Mouse (Mus musculus) forebrain, embryonic 13.5 days (tissue): ENCODE measurements at regions not wholly inside any gene's neighbourhood (a gene's known extent, or its start where the extent isn't known, plus 50 kb on each side); places are given as distances from the start of the nearest gene placed in this dataset.
"Not testable (repeated sequence)": the region's sequence is repeated elsewhere in the genome, so short reads cannot be mapped to it uniquely, and the experiment has no call there.

Experiments used
- ATAC-seq: fragments of 200-750 bp; cut with Nextera tagmentation; 2 replicates; pipeline ENCODE4 v1.8.0; 2017
- H3K27ac ChIP-seq: fragments of 300-500 bp; sonication (generic); 2 replicates; pipeline ENCODE4 v1.5.1; 2015; ENCODE audit warnings: inconsistent platforms, mild to moderate bottlenecking, moderate library complexity
- H3K27me3 ChIP-seq: fragments of 300-500 bp; sonication (generic); 2 replicates; pipeline ENCODE4 v1.6.1; 2015; ENCODE audit warnings: mild to moderate bottlenecking, inconsistent platforms
- H3K36me3 ChIP-seq: fragments of 300-500 bp; sonication (generic); 2 replicates; pipeline ENCODE4 v1.6.1; 2015; ENCODE audit warnings: mild to moderate bottlenecking, inconsistent platforms; ENCODE audit not compliant: poor library complexity, severe bottlenecking
- H3K4me1 ChIP-seq: fragments of 300-500 bp; sonication (generic); 2 replicates; pipeline ENCODE4 v1.6.1; 2015; ENCODE audit warnings: inconsistent platforms
- H3K4me2 ChIP-seq: fragments of 300-500 bp; sonication (generic); 2 replicates; pipeline ENCODE4 v1.6.1; 2015; ENCODE audit warnings: inconsistent platforms, mild to moderate bottlenecking, moderate library complexity
- H3K4me3 ChIP-seq: fragments of 300-500 bp; sonication (generic); 2 replicates; pipeline ENCODE4 v1.5.1; 2015; ENCODE audit warnings: mild to moderate bottlenecking, inconsistent platforms
- H3K9ac ChIP-seq: fragments of 300-500 bp; sonication (generic); 2 replicates; pipeline ENCODE4 v1.6.1; 2015; ENCODE audit warnings: mild to moderate bottlenecking, inconsistent platforms
- H3K9me3 ChIP-seq: fragments of 300-500 bp; sonication (generic); replicated peaks from 2 replicates; pipeline ENCODE4 v1.6.1; 2016; ENCODE audit warnings: inconsistent platforms
- WGBS: fragments of 180-500 bp; shearing (Covaris S2); methylation state at CpG from one replicate; pipeline ENCODE4 v1.1.7; 2015; 5-methylcytosine and 5-hydroxymethylcytosine counted together

DNA sequence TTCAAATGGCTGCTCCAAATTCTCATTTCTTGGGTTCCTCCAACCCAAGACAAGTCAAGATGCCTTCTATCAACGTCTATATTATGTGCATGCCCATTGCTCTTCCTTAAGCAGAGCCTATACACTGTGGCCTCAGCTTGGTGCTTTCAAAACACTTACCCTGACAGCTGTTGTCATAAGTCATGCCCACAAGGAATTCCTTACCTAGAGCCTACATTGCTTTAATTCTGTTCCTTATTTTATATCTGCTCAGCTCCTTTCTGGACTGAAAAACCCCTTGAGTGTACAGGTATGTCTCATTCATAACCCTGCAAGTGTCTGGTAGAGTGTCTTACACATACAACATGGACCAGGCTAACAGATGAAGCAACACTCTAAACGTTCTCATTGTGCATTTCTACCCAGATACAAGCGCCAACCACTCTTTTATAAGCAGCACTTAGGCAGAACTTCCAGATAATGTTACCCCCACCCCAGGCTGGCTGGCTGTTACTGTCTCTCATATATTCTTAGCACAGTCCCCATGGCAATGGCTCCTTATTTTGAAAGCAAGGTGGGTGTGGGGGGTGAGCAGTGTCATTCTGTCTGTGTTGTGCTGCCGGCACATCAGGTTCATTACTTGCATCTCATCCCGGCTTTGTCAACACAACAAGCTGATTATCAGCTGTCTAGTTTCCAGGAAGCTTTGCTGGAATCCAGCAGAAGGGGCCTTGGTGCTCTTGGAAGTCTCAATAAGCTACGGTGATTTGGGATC is 176.6 kb downstream of the Ifng start:
- Histone ChIP-seq H3K9ac (no peak overlapping the region), H3K4me3 (no peak overlapping the region), H3K4me2 (no peak overlapping the region), H3K4me1 (no peaks in the 10 kb centered on the region), H3K9me3 (no peaks in the 10 kb centered on the region), H3K36me3 (no peaks in the 10 kb centered on the region), H3K27ac (no peak overlapping the region), H3K27me3 (no peaks in the 10 kb centered on the region)
- no peak for ATAC-seq
- WGBS: 86% methylated on average over 6 of the region's 6 CpGs

DNA sequence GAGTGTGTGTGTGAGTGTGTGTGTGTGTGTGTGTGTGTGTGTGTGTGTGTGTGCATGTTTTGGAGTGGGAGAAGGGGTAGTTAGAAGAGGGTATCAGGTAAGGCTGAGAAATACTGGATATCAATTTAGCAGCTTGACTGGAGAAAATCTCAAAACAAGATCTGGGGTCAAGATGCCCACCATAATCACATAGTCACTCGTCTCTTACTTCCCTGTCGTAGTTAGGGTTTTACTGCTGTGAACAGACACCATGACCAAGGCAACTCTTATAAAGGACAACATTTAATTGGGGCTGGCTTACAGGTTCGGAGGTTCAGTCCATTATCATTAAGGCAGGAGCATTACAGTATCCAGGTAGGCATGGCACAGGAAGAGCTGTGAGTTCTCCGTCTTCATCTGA is 177.4 kb downstream of the Ifng start:
- not testable (repeated sequence) for H3K27ac ChIP-seq, H3K9me3 ChIP-seq, H3K9ac ChIP-seq, H3K4me2 ChIP-seq, H3K4me3 ChIP-seq, H3K27me3 ChIP-seq, ATAC-seq, H3K36me3 ChIP-seq, H3K4me1 ChIP-seq
- 96% methylated on average over 4 of the region's 4 CpGs for WGBS

DNA sequence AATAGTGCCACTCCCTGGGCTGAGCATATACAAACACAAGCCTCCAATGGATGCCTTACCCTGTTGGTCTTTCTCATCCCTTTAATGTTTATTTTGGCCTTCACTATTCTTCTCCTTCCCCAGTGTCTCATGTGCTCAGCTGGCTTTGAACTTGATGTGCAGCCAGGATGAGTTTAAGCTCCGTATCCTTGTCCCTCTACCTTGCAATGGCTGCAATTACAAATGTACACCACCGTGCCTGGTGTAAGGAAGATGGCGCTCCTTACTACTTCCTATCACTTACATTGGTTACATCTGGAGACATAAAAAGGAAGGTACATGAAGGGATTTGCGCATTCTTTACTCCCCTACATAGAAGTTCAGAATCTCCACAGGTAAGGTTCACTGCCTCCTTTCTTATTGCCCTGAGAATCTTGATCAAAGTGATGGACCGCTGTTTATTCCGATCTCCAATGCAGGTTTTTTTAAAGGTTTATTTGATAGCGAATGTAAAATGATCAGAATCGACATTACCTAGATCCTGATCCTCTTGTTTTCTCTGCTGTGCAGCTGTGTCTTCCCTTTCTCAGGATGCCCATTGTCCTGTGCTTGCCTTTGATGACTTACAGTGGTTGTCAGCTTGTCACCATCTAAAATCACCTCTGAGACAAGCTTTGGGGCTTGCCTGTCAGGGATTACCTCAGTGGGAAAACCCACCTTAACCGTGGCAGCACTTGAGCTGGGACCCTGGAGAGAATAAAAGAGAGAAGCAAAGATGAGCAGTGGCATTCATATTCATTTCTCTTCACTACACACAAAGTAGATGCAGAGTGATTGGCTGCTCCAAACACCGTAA is 178.1 kb downstream of the Ifng start:
- Histone ChIP-seq H3K4me3 (no peak overlapping the region), H3K4me2 (no peak overlapping the region), H3K36me3 (no peaks in the 10 kb centered on the region), H3K27ac (no peak overlapping the region), H3K9me3 (no peaks in the 10 kb centered on the region), H3K4me1 (no peaks in the 10 kb centered on the region), H3K27me3 (no peaks in the 10 kb centered on the region), H3K9ac (no peak overlapping the region)
- ATAC-seq: no peak
- 91% methylated on average over 10 of the region's 10 CpGs for WGBS

DNA sequence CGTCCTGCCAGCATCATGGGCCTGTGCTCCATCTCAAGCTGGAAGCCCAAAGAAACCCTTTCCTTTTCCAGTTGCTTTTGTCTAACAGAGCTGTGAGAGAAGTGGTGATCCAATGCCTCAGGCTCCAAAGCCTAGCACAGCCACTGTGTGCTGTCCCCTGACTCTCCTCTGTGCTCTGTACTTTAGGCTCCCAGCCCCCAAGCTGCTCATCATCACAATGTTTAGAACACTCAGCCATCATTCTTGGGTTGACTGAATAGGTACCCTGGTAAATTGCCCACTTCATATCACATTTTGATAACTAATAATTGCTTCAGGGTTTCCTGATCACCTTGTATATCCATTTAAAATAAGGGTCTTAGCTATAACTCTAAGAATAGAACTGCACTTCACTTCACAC is 178.8 kb downstream of the Ifng start:
- Histone ChIP-seq H3K4me2 (no peak overlapping the region), H3K9me3 (no peaks in the 10 kb centered on the region), H3K27me3 (no peaks in the 10 kb centered on the region), H3K27ac (no peak overlapping the region), H3K9ac (no peak overlapping the region), H3K4me1 (no peaks in the 10 kb centered on the region), H3K4me3 (no peak overlapping the region), H3K36me3 (no peaks in the 10 kb centered on the region)
- WGBS: 65% methylated on average over 1 of the region's 1 CpGs
- ATAC-seq: no peak

DNA sequence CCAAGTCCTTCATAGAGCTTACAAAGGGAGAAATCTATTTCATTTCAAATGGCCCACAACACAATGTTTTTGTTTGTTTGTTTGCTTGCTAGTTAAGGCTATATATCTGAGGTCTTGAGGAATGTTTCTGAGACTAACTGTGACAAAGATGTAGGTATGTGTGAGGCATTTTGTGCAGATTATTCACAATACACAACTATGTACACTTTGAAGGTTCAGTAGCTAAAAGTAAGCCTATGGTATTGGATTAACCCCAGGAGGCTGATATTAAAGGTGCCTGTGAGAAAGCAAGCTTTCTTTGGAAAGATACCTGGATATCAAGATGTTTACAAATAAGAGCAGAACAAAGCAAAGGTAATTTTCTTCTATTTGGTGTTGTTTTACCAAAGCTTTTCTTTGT is 179.8 kb downstream of the Ifng start:
- Histone ChIP-seq H3K4me3 (no peak overlapping the region), H3K4me2 (no peak overlapping the region), H3K9me3 (no peaks in the 10 kb centered on the region), H3K4me1 (no peaks in the 10 kb centered on the region), H3K27me3 (no peaks in the 10 kb centered on the region), H3K9ac (no peak overlapping the region), H3K27ac (no peak overlapping the region), H3K36me3 (no peaks in the 10 kb centered on the region)
- no peak for ATAC-seq

DNA sequence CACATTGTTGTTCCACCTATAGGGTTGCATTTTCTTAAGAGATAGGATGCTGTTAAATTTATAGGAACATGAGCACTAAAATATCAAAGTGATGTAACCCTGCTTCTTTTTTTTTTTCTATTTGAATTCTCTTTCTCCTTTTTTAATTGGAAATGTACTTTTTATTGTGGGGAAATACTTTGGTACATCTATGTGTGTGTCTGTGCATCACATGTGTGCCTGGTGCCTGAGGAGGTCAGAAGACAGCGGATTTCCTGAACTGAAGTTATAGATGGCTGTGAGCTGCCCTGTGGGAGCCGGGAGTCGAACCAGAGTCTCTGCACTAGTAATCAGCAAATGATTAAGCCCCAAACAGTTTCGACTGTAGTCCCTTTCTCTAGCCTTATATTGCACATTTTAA is 180.7 kb downstream of the Ifng start:
- H3K4me3 ChIP-seq: no peak overlapping the region
- 92% methylated on average over 4 of the region's 4 CpGs for WGBS
- H3K4me1 ChIP-seq: no peaks in the 10 kb centered on the region
- no peak overlapping the region for H3K27ac ChIP-seq
- H3K4me2 ChIP-seq: no peak overlapping the region
- H3K27me3 ChIP-seq: no peaks in the 10 kb centered on the region
- H3K9ac ChIP-seq: no peak overlapping the region
- H3K9me3 ChIP-seq: no peaks in the 10 kb centered on the region
- ATAC-seq: no peak
- H3K36me3 ChIP-seq: no peaks in the 10 kb centered on the region

DNA sequence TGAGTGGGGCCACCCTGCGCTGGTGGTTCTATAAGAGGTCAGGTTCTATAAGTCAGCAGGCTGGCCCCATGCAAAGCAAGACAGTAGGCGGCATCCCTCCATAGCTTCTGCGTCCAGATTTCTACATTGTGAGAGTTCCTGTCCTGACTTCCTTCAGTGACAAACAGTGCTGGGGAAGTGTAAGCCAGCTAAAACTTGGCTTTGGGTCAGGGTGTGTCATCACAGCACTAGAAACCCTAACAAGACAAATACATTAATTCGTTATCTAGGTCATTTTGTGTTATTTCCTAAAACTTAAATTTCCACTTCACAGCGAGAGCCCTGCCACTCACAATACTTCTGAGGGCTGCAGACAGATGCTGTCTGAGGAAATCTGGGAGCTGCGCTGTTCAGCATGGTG is 181.3 kb downstream of the Ifng start:
- Histone ChIP-seq H3K4me2 (no peak overlapping the region), H3K27me3 (no peaks in the 10 kb centered on the region), H3K4me3 (no peak overlapping the region), H3K9ac (no peak overlapping the region), H3K4me1 (no peaks in the 10 kb centered on the region), H3K27ac (no peak overlapping the region), H3K36me3 (no peaks in the 10 kb centered on the region), H3K9me3 (no peaks in the 10 kb centered on the region)
- WGBS: 81% methylated on average over 6 of the region's 6 CpGs
- ATAC-seq: no peak

DNA sequence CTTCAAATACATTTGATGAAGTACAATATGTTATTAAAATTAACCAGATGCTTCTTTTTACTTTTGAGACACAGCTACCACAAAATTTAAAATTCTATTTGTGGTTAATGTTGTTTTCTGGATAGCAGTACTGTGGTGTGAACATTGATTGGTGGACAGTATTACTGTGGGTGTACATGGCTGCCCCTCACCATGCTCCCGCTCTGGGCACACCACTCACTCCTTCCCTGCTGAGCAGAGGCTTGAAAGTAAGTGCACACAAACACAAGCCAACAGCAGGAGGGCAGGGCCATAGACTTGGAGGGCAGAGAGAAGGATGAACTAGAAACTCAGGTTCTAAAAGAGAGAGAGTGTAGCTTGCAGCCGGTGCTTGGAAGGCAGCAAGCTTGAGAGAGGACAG is 182.1 kb downstream of the Ifng start:
- no peaks in the 10 kb centered on the region for H3K27me3 ChIP-seq
- no peak overlapping the region for H3K4me3 ChIP-seq
- no peaks in the 10 kb centered on the region for H3K4me1 ChIP-seq
- H3K36me3 ChIP-seq: no peaks in the 10 kb centered on the region
- H3K27ac ChIP-seq: no peak overlapping the region
- no peaks in the 10 kb centered on the region for H3K9me3 ChIP-seq
- H3K4me2 ChIP-seq: no peak overlapping the region
- no peak overlapping the region for H3K9ac ChIP-seq
- ATAC-seq: no peak
- WGBS: 85% methylated on average over 2 of the region's 2 CpGs

DNA sequence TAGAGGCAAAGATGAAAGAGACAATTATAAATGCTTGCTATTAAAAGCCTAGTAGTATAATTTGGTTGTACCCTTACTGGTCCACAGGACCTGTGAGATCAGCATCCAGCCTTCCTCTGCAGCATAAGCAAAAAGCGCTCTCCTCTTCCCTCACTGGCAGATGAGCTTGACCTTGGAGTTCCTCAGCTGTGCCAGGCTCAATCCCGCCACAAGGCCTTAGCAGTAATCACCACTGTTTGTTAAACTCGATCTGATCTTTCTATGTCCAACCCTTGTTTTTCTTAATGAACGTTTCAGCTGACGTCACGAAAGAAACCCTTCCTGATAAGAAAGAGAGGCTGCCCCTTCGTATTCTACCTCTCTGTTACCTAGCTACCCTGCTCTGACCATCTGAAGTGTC is 183.5 kb downstream of the Ifng start:
- H3K36me3 ChIP-seq: no peaks in the 10 kb centered on the region
- ATAC-seq: no peak
- H3K27me3 ChIP-seq: no peaks in the 10 kb centered on the region
- no peaks in the 10 kb centered on the region for H3K4me1 ChIP-seq
- 89% methylated on average over 7 of the region's 7 CpGs for WGBS
- no peak overlapping the region for H3K9ac ChIP-seq
- no peaks in the 10 kb centered on the region for H3K9me3 ChIP-seq
- H3K27ac ChIP-seq: no peak overlapping the region
- H3K4me3 ChIP-seq: no peak overlapping the region
- no peak overlapping the region for H3K4me2 ChIP-seq

DNA sequence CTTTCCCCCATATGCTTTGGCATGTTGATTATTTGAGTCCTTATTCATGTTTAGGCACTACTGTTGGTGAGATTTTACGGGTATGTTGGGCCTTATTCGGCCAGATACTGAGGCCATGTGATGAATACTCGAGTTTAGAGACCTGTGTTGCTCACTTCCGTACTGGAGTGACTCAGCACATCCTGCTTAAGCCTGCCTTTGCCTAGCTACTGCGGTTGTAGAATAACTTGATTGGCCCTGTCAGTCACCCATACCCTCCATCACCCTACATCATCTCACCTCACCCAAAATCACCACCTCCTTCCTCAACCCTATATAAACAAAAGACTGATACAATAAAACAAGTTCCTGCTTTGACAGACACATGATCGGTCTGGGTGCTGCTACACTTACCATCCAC is 187.2 kb downstream of the Ifng start:
- Histone ChIP-seq H3K9ac (no peak overlapping the region), H3K9me3 (no peaks in the 10 kb centered on the region), H3K4me1 (no peaks in the 10 kb centered on the region), H3K4me2 (no peak overlapping the region), H3K36me3 (no peaks in the 10 kb centered on the region), H3K27me3 (no peaks in the 10 kb centered on the region), H3K27ac (no peak overlapping the region), H3K4me3 (no peak overlapping the region)
- ATAC-seq: no peak
- 93% methylated on average over 6 of the region's 6 CpGs for WGBS

DNA sequence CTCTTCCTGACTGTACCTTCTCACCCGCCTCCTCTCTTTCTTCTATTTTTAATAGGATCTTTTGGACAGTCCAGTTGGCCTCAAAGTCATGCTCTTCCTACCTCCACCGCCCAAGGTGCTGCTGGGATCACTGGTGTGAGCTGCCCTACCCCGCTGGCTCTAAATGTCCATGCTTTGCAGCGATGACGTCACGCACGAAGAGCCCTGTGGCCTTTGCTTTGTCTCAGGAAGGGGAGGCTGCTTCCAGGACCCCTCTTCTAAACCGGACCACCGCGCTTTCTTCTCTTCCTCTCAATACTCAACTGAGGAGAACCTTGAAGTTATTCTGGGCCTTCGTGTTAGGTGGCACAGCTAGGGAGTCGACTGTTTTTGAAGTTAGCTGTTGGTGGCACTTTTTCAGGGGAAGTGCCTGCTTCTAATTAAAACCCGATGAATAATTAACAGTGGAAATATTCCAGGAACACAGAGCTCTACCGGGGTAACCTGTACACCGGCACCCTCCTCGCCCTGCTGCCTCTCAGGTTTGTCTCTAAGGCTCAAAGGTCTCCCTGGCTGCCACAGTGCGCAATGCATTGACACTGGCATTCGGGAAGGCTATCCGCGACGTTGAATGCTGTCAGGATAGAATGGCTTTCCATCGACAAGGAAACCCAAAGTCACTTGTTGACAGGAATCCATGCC is 188.7 kb downstream of the Ifng start:
- H3K9ac ChIP-seq: no peak overlapping the region
- H3K27me3 ChIP-seq: no peaks in the 10 kb centered on the region
- H3K27ac ChIP-seq: no peak overlapping the region
- H3K36me3 ChIP-seq: no peaks in the 10 kb centered on the region
- no peak overlapping the region for H3K4me3 ChIP-seq
- no peaks in the 10 kb centered on the region for H3K4me1 ChIP-seq
- WGBS: 93% methylated on average over 22 of the region's 22 CpGs
- H3K9me3 ChIP-seq: no peaks in the 10 kb centered on the region
- H3K4me2 ChIP-seq: no peak overlapping the region
- no peak for ATAC-seq

DNA sequence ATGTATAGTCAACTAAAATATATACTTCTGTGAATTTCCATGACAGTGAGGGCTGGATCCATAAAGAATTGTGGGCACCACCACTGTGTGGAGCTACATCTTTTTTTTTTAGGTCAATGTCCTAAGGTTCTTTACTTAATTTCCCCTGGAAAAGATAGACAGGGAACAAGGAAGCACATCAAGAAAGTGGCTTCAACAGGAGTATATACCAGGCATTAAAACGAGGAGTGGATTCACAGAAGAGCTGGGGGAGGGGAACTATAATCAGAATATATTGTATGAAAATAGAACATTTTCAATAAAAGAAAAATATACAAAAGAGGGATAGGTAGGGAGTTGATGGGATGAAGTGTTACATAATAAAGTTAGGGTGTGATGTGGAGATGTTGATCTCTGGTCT is 190.9 kb downstream of the Ifng start:
- Histone ChIP-seq H3K9ac (no peak overlapping the region), H3K4me1 (no peaks in the 10 kb centered on the region), H3K4me3 (no peak overlapping the region), H3K36me3 (no peaks in the 10 kb centered on the region), H3K27me3 (no peaks in the 10 kb centered on the region), H3K9me3 (no peaks in the 10 kb centered on the region), H3K27ac (no peak overlapping the region), H3K4me2 (no peak overlapping the region)
- no peak for ATAC-seq
- 91% methylated on average over 1 of the region's 1 CpGs for WGBS
